ENCODE assay signal across 25 mouse cellular contexts in genomic region chr1:87378024-87378560, GRCm38 (mm10). TPM values are rescaled to one million over a fixed set of nuclear protein-coding genes. Genes with fewer than 3 reads are reported as not detected.
A peak's percentile ranks its signal among the peaks of the same experiment; 100 is the strongest.
DNase-seq lines count a peak whose midpoint lies in the region; ATAC-seq lines count a peak whose summit lies in the region.
"Had no signal": no experiment of that assay in that cellular context is flagged by ENCODE, and none has a peak within 500 bp of the region (broad histone marks: within the 10 kb centered on the region; RNA-seq: fewer than 3 reads in every experiment).

No protein-coding gene starts in this region.

- H3K4me2 ChIP-seq in kidney, embryonic 15.5 days: no peak overlapping the region
- no peak overlapping the region for H3K4me2 ChIP-seq in midbrain, embryonic 15.5 days
- H3K4me2 ChIP-seq: embryonic facial prominence, embryonic 13.5 days; forebrain, embryonic 12.5 days; hindbrain, embryonic 12.5 days had no signal

- H3K9me3 ChIP-seq in kidney, embryonic 15.5 days (replicated peaks): no peaks in the 10 kb centered on the region
- H3K9me3 ChIP-seq in midbrain, embryonic 15.5 days: no peaks in the 10 kb centered on the region
- H3K9me3 ChIP-seq: embryonic facial prominence, embryonic 13.5 days; forebrain, embryonic 12.5 days; G1E; heart, embryonic 10.5 days; hindbrain, embryonic 12.5 days had no signal

- H3K9ac ChIP-seq in kidney, embryonic 15.5 days: no peak overlapping the region
- no peak overlapping the region for H3K9ac ChIP-seq in midbrain, embryonic 15.5 days
- H3K9ac ChIP-seq: embryonic facial prominence, embryonic 13.5 days; forebrain, embryonic 12.5 days; hindbrain, embryonic 12.5 days had no signal

- peak overlapping the region; percentile 54; the same call in 1 of the 2 replicates for H3K27ac ChIP-seq in kidney, embryonic 15.5 days
- no peak overlapping the region for H3K27ac ChIP-seq in midbrain, embryonic 15.5 days
- H3K27ac ChIP-seq: embryonic facial prominence, embryonic 13.5 days; forebrain, embryonic 12.5 days; heart, embryonic 10.5 days; hindbrain, embryonic 12.5 days had no signal

- DNase-seq in CD4-positive, CD25-positive, alpha-beta regulatory T cell, adult 2 months (ENCODE audit: low read depth, low spot score): peak; percentile 8
- no peak for DNase-seq in kidney, postnatal 25 days
- peak; percentile 69 for DNase-seq in CD4-positive helper T cell, adult 2 months (ENCODE audit: low read depth, low spot score)
- no peak for DNase-seq in cerebellum, postnatal 36 days
- DNase-seq: adrenal gland, adult 2 months; adrenal gland, postnatal 25 days; B cell, adult 2 months; cerebellum, adult 18-20 months; cerebellum, postnatal 10 days; embryo, embryonic 11 days; gastrocnemius, postnatal 10 days; heart, adult 18-20 months; heart, postnatal 10 days; heart, postnatal 4 days had no signal

- 81% methylated on average over 3 of the region's 3 CpGs for WGBS in kidney, embryonic 15.5 days
- WGBS in midbrain, embryonic 15.5 days: 97% methylated on average over 3 of the region's 3 CpGs

- no peaks in the 10 kb centered on the region for H3K27me3 ChIP-seq in kidney, embryonic 15.5 days
- H3K27me3 ChIP-seq in midbrain, embryonic 15.5 days (replicated peaks): no peaks in the 10 kb centered on the region
- H3K27me3 ChIP-seq: embryonic facial prominence, embryonic 13.5 days; forebrain, embryonic 12.5 days; hindbrain, embryonic 12.5 days had no signal

- no peak for ATAC-seq in CD4-positive, CD25-positive, alpha-beta regulatory T cell, adult 4 months
- no peak for ATAC-seq in kidney, embryonic 15.5 days (replicated peaks; ENCODE audit: low FRiP score)
- ATAC-seq in activated CD4-positive, CD25-positive, alpha-beta regulatory T cell, adult 4 months: peak; percentile 23
- no peak for ATAC-seq in midbrain, embryonic 15.5 days (replicated peaks)
- ATAC-seq: forebrain, embryonic 16.5 days; hindbrain, embryonic 16.5 days had no signal

- no peak overlapping the region for H3K4me3 ChIP-seq in kidney, embryonic 15.5 days (replicated peaks)
- no peak overlapping the region for H3K4me3 ChIP-seq in midbrain, embryonic 15.5 days
- H3K4me3 ChIP-seq: embryonic facial prominence, embryonic 13.5 days; forebrain, embryonic 12.5 days; heart, embryonic 10.5 days; hindbrain, embryonic 12.5 days had no signal

- H3K4me1 ChIP-seq in kidney, embryonic 15.5 days: no peaks in the 10 kb centered on the region
- no peaks in the 10 kb centered on the region for H3K4me1 ChIP-seq in midbrain, embryonic 15.5 days
- H3K4me1 ChIP-seq: embryonic facial prominence, embryonic 13.5 days; forebrain, embryonic 12.5 days; heart, embryonic 10.5 days; hindbrain, embryonic 12.5 days had no signal

- H3K36me3 ChIP-seq in kidney, embryonic 15.5 days: peaks cover 70% of the 10 kb centered on the region
- H3K36me3 ChIP-seq in midbrain, embryonic 15.5 days (replicated peaks): 0 out of 2 replicates have a peak, but pooled peaks cover 15% of the 10 kb centered on the region

RNA-seq across cellular contexts. Expression of gene Kcnj13, which starts 16.4 kb away (rescaled TPM):
- polyA plus RNA-seq in CD4-positive, CD25-positive, alpha-beta regulatory T cell, adult 4 months (2017; shearing (Covaris generic)): 1 to 10 TPM in 1 of 2 experiments, under 1 TPM in 1; 0.65 to 1.0 TPM
- 0.68 and 0.90 TPM in 2 replicates for polyA plus RNA-seq in kidney, embryonic 15.5 days (2015; fragmentation: Nextera tagmentation; extraction: Ambion mirVana)
- polyA plus RNA-seq in activated CD4-positive, CD25-positive, alpha-beta regulatory T cell, adult 4 months (2017; shearing (Covaris generic)): 1 to 10 TPM in 1 of 2 experiments, under 1 TPM in 1; 0.82 to 1.1 TPM
- polyA plus RNA-seq in midbrain, embryonic 15.5 days (2015; fragmentation: Nextera tagmentation; extraction: Ambion mirVana): 7.6 and 8.1 TPM in 2 replicates
- polyA plus RNA-seq: adrenal gland, adult 2 months; G1E had no signal

RNA-seq across cellular contexts. Expression of gene Gigyf2, which starts 51.3 kb away (rescaled TPM):
- polyA plus RNA-seq in CD4-positive, CD25-positive, alpha-beta regulatory T cell, adult 4 months (2017; shearing (Covaris generic)): 10 to 100 TPM; 62.2 to 62.8 TPM
- 60.7 and 64.8 TPM in 2 replicates for polyA plus RNA-seq in kidney, embryonic 15.5 days (2015; fragmentation: Nextera tagmentation; extraction: Ambion mirVana)
- polyA plus RNA-seq in activated CD4-positive, CD25-positive, alpha-beta regulatory T cell, adult 4 months (2017; shearing (Covaris generic)): 10 to 100 TPM; 49.9 to 58.1 TPM
- polyA plus RNA-seq in midbrain, embryonic 15.5 days (2015; fragmentation: Nextera tagmentation; extraction: Ambion mirVana): 65.9 and 72.9 TPM in 2 replicates

Comparison
In these comparisons a context has a peak if more than half of its experiments do, and no peak if none do; other contexts are left out.
1. DNase-seq: peak in CD4-positive, CD25-positive, alpha-beta regulatory T cell, adult 2 months (single experiment) and CD4-positive helper T cell, adult 2 months (single experiment); none in kidney, postnatal 25 days (0 of 2) and cerebellum, postnatal 36 days (0 of 2).